Mouse (Mus musculus): Measurements from ENCODE around the gene Vmn1r41. TPM values are rescaled to one million over a fixed set of nuclear protein-coding genes. Genes with fewer than 3 reads are reported as not detected.

The Vmn1r41 gene
- polyA plus RNA-seq (2015; fragmentation: Nextera tagmentation; extraction: Ambion mirVana), result not detected in 2 replicates

- no peak for ATAC-seq
Observed at GRCm38 (mm10) chr6:89740466-89740865, at the start of gene Vmn1r41. Gene Vmn1r41 (plus strand): TSS chr6:89740766.

GRCm38 (mm10) chr6:89706624-89707023 lies 33.9 kb upstream of the Vmn1r41 start:
- H3K4me1 ChIP-seq (ENCODE audit: control insufficient read depth, insufficient read depth, low read length), result no peaks in the 10 kb centered on the region
- H3K9me3 ChIP-seq (ENCODE audit: control insufficient read depth, low read length), result no peaks in the 10 kb centered on the region
- no peak for ATAC-seq
- H3K27ac ChIP-seq (ENCODE audit: low read length), result no peak overlapping the region
- 69% methylated on average over 2 of the region's 2 CpGs for WGBS
- H3K4me3 ChIP-seq (ENCODE audit: low read length), result no peak overlapping the region
- H3K27me3 ChIP-seq (replicated peaks; ENCODE audit: control insufficient read depth, insufficient read depth, low read length), result no peaks in the 10 kb centered on the region
- no peaks in the 10 kb centered on the region for H3K36me3 ChIP-seq (ENCODE audit: control insufficient read depth, insufficient read depth, low read length)
- H3K9ac ChIP-seq (ENCODE audit: low read depth, low read length), result no peak overlapping the region
- no peak overlapping the region for H3K4me2 ChIP-seq (ENCODE audit: low read depth, low read length)

More at GRCm38 (mm10) chr6:89740466-89740865, at the start of gene Vmn1r41:
- Histone ChIP-seq H3K9ac (ENCODE audit: low read depth, low read length) (no peak within 1 kb of the TSS), H3K9me3 (ENCODE audit: control insufficient read depth, low read length) (no peaks in the 10 kb centered on the region; the same call in 1 of the 2 replicates), H3K4me1 (ENCODE audit: control insufficient read depth, insufficient read depth, low read length) (no peaks in the 10 kb centered on the region), H3K4me3 (ENCODE audit: low read length) (no peak within 1 kb of the TSS), H3K36me3 (ENCODE audit: control insufficient read depth, insufficient read depth, low read length) (no peaks in the 10 kb centered on the region), H3K27ac (ENCODE audit: low read length) (no peak within 1 kb of the TSS), H3K4me2 (ENCODE audit: low read depth, low read length) (no peak within 1 kb of the TSS), H3K27me3 (replicated peaks; ENCODE audit: control insufficient read depth, insufficient read depth, low read length) (no peaks in the 10 kb centered on the region)

DNA sequence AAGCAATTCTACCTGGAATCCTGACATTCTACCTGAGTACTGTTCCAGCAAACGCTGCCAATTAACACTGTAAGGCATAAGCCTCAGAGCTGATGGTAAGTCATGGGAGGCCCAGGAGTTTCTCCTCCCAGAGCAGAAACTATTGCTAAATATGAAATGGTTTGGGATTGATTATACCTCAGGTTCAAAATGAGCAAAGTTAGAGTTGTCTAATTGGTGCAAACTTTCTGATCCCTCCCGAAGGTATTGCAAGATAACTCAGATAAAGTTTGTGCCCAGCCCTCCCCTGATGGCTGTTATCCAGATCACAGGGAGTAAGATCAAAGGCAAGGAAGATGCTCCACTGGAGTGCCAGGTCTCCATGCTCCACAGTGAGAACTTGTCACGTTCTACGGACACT lies 33.3 kb upstream of the Vmn1r41 start, which contains the start of gene Vmn1r40:
Gene Vmn1r40, plus strand, starts transcription at position 301 of the 400 bp plus-strand sequence.
- Histone ChIP-seq H3K36me3 (ENCODE audit: control insufficient read depth, insufficient read depth, low read length) (no peaks in the 10 kb centered on the region), H3K27me3 (replicated peaks; ENCODE audit: control insufficient read depth, insufficient read depth, low read length) (no peaks in the 10 kb centered on the region), H3K9ac (ENCODE audit: low read depth, low read length) (no peak within 1 kb of the TSS), H3K9me3 (ENCODE audit: control insufficient read depth, low read length) (no peaks in the 10 kb centered on the region), H3K4me1 (ENCODE audit: control insufficient read depth, insufficient read depth, low read length) (no peaks in the 10 kb centered on the region), H3K4me3 (ENCODE audit: low read length) (no peak within 1 kb of the TSS), H3K4me2 (ENCODE audit: low read depth, low read length) (no peak within 1 kb of the TSS), H3K27ac (ENCODE audit: low read length) (no peak within 1 kb of the TSS)
- no peak for ATAC-seq
- 76% methylated on average over 4 of the region's 4 CpGs for WGBS

DNA sequence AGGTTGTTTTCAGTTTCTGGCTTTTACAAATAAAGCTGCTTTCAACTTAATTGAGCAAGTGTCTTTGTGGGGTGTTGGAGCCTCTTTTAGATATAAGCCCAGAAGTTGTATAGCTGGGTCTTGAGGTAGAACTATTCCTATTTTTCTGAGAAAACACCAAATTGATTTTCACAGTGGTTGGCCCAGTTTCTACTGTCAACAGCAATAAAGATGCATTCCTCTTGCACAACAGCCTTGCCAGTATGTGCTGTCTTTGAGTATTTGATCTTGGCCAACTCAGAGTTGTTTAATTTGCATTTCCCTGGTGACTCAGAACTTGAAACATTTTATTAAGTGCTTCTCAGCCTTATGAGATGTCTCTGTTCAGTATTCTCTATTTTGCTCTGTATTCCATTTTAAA lies 22.5 kb upstream of the Vmn1r41 start:
- Histone ChIP-seq H3K9me3 (ENCODE audit: control insufficient read depth, low read length) (no peaks in the 10 kb centered on the region), H3K4me1 (ENCODE audit: control insufficient read depth, insufficient read depth, low read length) (no peaks in the 10 kb centered on the region), H3K36me3 (ENCODE audit: control insufficient read depth, insufficient read depth, low read length) (no peaks in the 10 kb centered on the region), H3K27ac (ENCODE audit: low read length) (no peak overlapping the region), H3K27me3 (replicated peaks; ENCODE audit: control insufficient read depth, insufficient read depth, low read length) (no peaks in the 10 kb centered on the region), H3K4me2 (ENCODE audit: low read depth, low read length) (no peak overlapping the region), H3K9ac (ENCODE audit: low read depth, low read length) (no peak overlapping the region), H3K4me3 (ENCODE audit: low read length) (no peak overlapping the region)
- no peak for ATAC-seq

DNA sequence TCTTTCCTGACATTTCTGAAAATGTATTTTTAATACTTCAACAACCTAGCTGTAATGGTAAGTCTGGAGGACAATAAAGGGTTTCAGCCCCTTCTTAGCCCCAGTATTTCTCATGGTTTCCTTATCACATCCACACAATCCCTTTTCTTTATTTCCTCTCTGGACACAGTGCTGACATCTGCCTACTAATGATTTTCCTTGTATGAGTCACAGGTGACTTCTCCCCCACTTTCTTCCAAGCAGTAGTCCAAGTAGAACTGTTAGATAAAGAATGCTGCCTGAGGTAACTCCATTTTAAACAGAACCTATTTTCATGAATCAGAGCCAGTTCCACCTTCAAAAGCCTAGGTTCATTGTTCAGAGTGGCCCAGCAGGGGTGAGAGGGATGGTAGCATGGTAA lies 2.2 kb downstream of the Vmn1r41 start:
- Histone ChIP-seq H3K9ac (ENCODE audit: low read depth, low read length) (no peak overlapping the region), H3K27me3 (replicated peaks; ENCODE audit: control insufficient read depth, insufficient read depth, low read length) (no peaks in the 10 kb centered on the region), H3K4me1 (ENCODE audit: control insufficient read depth, insufficient read depth, low read length) (no peaks in the 10 kb centered on the region), H3K9me3 (ENCODE audit: control insufficient read depth, low read length) (no peaks in the 10 kb centered on the region; the same call in 1 of the 2 replicates), H3K4me3 (ENCODE audit: low read length) (no peak overlapping the region), H3K4me2 (ENCODE audit: low read depth, low read length) (no peak overlapping the region), H3K36me3 (ENCODE audit: control insufficient read depth, insufficient read depth, low read length) (no peaks in the 10 kb centered on the region), H3K27ac (ENCODE audit: low read length) (no peak overlapping the region)
- no peak for ATAC-seq

DNA sequence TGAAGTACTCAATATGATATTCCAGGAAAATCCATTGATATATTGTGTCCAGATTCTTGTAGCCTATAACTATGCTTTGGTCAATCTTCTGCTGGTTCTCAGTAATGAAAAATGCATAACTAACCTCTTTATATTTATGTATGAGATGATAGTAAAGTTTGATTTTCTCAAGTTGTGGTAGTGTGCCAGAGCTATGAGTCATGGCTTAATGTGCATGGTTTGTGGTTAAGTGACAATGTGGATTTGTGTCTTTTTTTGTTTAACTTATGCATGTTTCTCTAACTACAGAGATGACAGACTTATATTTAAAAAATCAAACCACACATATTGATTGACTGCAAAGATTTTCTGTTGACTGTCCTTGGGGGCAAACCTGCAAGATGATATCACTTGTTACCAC lies 49.7 kb downstream of the Vmn1r41 start:
- H3K4me3 ChIP-seq (ENCODE audit: low read length), result no peak overlapping the region
- H3K36me3 ChIP-seq (ENCODE audit: control insufficient read depth, insufficient read depth, low read length), result no peaks in the 10 kb centered on the region
- no peak overlapping the region for H3K27ac ChIP-seq (ENCODE audit: low read length)
- no peak overlapping the region for H3K9ac ChIP-seq (ENCODE audit: low read depth, low read length)
- no peak overlapping the region for H3K4me2 ChIP-seq (ENCODE audit: low read depth, low read length)
- H3K27me3 ChIP-seq (replicated peaks; ENCODE audit: control insufficient read depth, insufficient read depth, low read length), result no peaks in the 10 kb centered on the region
- no peak for ATAC-seq
- H3K9me3 ChIP-seq (ENCODE audit: control insufficient read depth, low read length), result no peaks in the 10 kb centered on the region
- no peaks in the 10 kb centered on the region for H3K4me1 ChIP-seq (ENCODE audit: control insufficient read depth, insufficient read depth, low read length)

Other genes with a start within 250 kb of the Vmn1r41 start
- gene Chchd6, start 145.1 kb upstream of the Vmn1r41 start, polyA plus RNA-seq (2015; fragmentation: Nextera tagmentation; extraction: Ambion mirVana), result 36.8 and 41.3 TPM in 2 replicates
- 6.1 and 6.6 TPM in 2 replicates for gene Txnrd3, start 96.8 kb upstream of the Vmn1r41 start, polyA plus RNA-seq (2015; fragmentation: Nextera tagmentation; extraction: Ambion mirVana)
- gene Vmn1r40, start 33.2 kb upstream of the Vmn1r41 start, polyA plus RNA-seq (2015; fragmentation: Nextera tagmentation; extraction: Ambion mirVana), result not detected in 2 replicates
- not detected in 2 replicates for gene Vmn1r42, start 135.6 kb downstream of the Vmn1r41 start, polyA plus RNA-seq (2015; fragmentation: Nextera tagmentation; extraction: Ambion mirVana)
- not detected in 2 replicates for gene Vmn1r43, start 135.6 kb downstream of the Vmn1r41 start, polyA plus RNA-seq (2015; fragmentation: Nextera tagmentation; extraction: Ambion mirVana)
- gene Vmn1r44, start 142.9 kb downstream of the Vmn1r41 start, polyA plus RNA-seq (2015; fragmentation: Nextera tagmentation; extraction: Ambion mirVana), result not detected in 2 replicates
- not detected in 2 replicates for gene Vmn1r45, start 199.8 kb downstream of the Vmn1r41 start, polyA plus RNA-seq (2015; fragmentation: Nextera tagmentation; extraction: Ambion mirVana)
- not detected in 2 replicates for gene Vmn1r46, start 228.5 kb downstream of the Vmn1r41 start, polyA plus RNA-seq (2015; fragmentation: Nextera tagmentation; extraction: Ambion mirVana)

All from intestine, embryonic 16.5 days (tissue).